Mouse (Mus musculus) gastrocnemius, postnatal 36 days (tissue): Measurements from ENCODE around the gene Txndc11. TPM values are rescaled to one million over a fixed set of nuclear protein-coding genes. Genes with fewer than 3 reads are reported as not detected.
A peak's percentile ranks its signal among the peaks of the same experiment; 100 is the strongest.

ENCODE experiments used
- DNase-seq, 2 experiments: peaks; one replicate each; pipeline ENCODE4 v3.0.0; 2022
- intact Hi-C: fragments of 180-260 bp; cut with DNase I; formaldehyde crosslinking; loops from one replicate; pipeline ENCODE4 v1.15.1; 2025
- total RNA-seq, 2 experiments: library from RNA; stranded (reverse); gene quantifications; 2 replicates each; pipeline ENCODE4 v1.2.3; 2021

Gene Txndc11
- total RNA-seq, 2 experiments from 2014 or later: 7.6 to 8.6 TPM

- intact Hi-C loops: no loop called here
These were observed 67.6 kb downstream of the Txndc11 start for GRCm38 (mm10) chr16:11066833-11067191.

GRCm38 (mm10) chr16:11066029-11066832 is 68.2 kb downstream of the Txndc11 start, which contains the start of gene Litaf:
TSS of gene Litaf (minus strand) at chr16:11066157.
- DNase-seq: peak; percentile 93 to 98
- intact Hi-C loops: no loop called here

More at GRCm38 (mm10) chr16:11066833-11067191, 67.6 kb downstream of the Txndc11 start:
- peak in 1 of 2 experiments; percentile 39 for DNase-seq

- no peak for DNase-seq
- intact Hi-C loops: no loop called here
These were observed 69.0 kb downstream of the Txndc11 start for GRCm38 (mm10) chr16:11065431-11065830.

GRCm38 (mm10) chr16:11064742-11065141 is 69.7 kb downstream of the Txndc11 start:
- intact Hi-C loops: no loop called here

GRCm38 (mm10) chr16:11064341-11064740 is 70.1 kb downstream of the Txndc11 start:
- intact Hi-C loops: no loop called here

More at GRCm38 (mm10) chr16:11064742-11065141, 69.7 kb downstream of the Txndc11 start:
- DNase-seq: no peak

GRCm38 (mm10) chr16:11062794-11063721 is 71.4 kb downstream of the Txndc11 start:
- intact Hi-C loops: no loop called here
- peak; percentile 75 to 80 for DNase-seq

More at GRCm38 (mm10) chr16:11064341-11064740, 70.1 kb downstream of the Txndc11 start:
- DNase-seq: no peak

GRCm38 (mm10) chr16:11060645-11061044 is 73.8 kb downstream of the Txndc11 start, which contains the start of gene Snn:
TSS of gene Snn (plus strand) at chr16:11060945.
- no peak for DNase-seq
- intact Hi-C loops: no loop called here

GRCm38 (mm10) chr16:11055916-11056315 is 78.5 kb downstream of the Txndc11 start:
- intact Hi-C loops: no loop called here
- DNase-seq: no peak

- DNase-seq: no peak
- intact Hi-C loops: no loop called here
These were observed 79.6 kb downstream of the Txndc11 start for GRCm38 (mm10) chr16:11054871-11055270.

- intact Hi-C loops: no loop called here
- no peak for DNase-seq
These were observed 80.0 kb downstream of the Txndc11 start for GRCm38 (mm10) chr16:11054409-11054808.

- no peak for DNase-seq
- intact Hi-C loops: no loop called here
These were observed 83.3 kb downstream of the Txndc11 start for GRCm38 (mm10) chr16:11051134-11051533.

GRCm38 (mm10) chr16:11050226-11050625 is 84.2 kb downstream of the Txndc11 start:
- intact Hi-C loops: no loop called here
- no peak for DNase-seq

GRCm38 (mm10) chr16:11047130-11047529 is 87.3 kb downstream of the Txndc11 start:
- intact Hi-C loops: no loop called here

GRCm38 (mm10) chr16:11046437-11046836 is 88.0 kb downstream of the Txndc11 start:
- intact Hi-C loops: no loop called here
- DNase-seq: no peak

More at GRCm38 (mm10) chr16:11047130-11047529, 87.3 kb downstream of the Txndc11 start:
- no peak for DNase-seq

- intact Hi-C loops: no loop called here
- no peak for DNase-seq
These were observed 91.2 kb downstream of the Txndc11 start for GRCm38 (mm10) chr16:11043239-11043638.

- DNase-seq: no peak
- intact Hi-C loops: no loop called here
These were observed 93.8 kb downstream of the Txndc11 start for GRCm38 (mm10) chr16:11040603-11041002.

- DNase-seq: peak; percentile 61 to 64
- intact Hi-C loops: loop anchor here (2.0 to 10.0 kb wide), 5 partner anchors 73 to 471 kb away; no protein-coding TSS in a partner anchor
These were observed 98.5 kb downstream of the Txndc11 start for GRCm38 (mm10) chr16:11035790-11036431.

GRCm38 (mm10) chr16:11035273-11035672 is 99.2 kb downstream of the Txndc11 start:
- intact Hi-C loops: loop anchor here (2.0 to 10.0 kb wide), 4 partner anchors 84 to 470 kb away; no protein-coding TSS in a partner anchor
- no peak for DNase-seq

GRCm38 (mm10) chr16:11034193-11034803 is 100.2 kb downstream of the Txndc11 start:
- intact Hi-C loops: loop anchor here (1.0 to 10.0 kb wide), 4 partner anchors 83 to 469 kb away; no protein-coding TSS in a partner anchor
- DNase-seq: peak; percentile 78 to 80

GRCm38 (mm10) chr16:11031320-11031719 is 103.1 kb downstream of the Txndc11 start:
- intact Hi-C loops: loop anchor here (10.0 kb wide), 2 partner anchors 383 to 467 kb away; no protein-coding TSS in a partner anchor
- DNase-seq: no peak
